Mouse (Mus musculus) adrenal gland, adult 2 months (tissue): ENCODE results near the gene Dhx37. TPM values are rescaled to one million over a fixed set of nuclear protein-coding genes. Genes with fewer than 3 reads are reported as not detected.

Experiments used
- microRNA-seq, 2 experiments: library from miRNA; unstranded; fragments of <30 nt; microRNA quantifications; one replicate each; pipeline ENCODE4 v1.2.0; 2021
- polyA plus RNA-seq: library from polyadenylated mRNA; depleted of rRNA; stranded (reverse); fragments of >200 nt; gene quantifications from 2 replicates; pipeline ENCODE4 v1.2.3, GENCODE M21; 2012; rRNA removed
- total RNA-seq, 2 experiments: library from RNA; stranded (reverse); gene quantifications; 2 replicates each; pipeline ENCODE4 v1.2.3; 2021

Gene Dhx37
- total and polyA plus RNA-seq, 3 experiments: 19.2 to 53.9 (median 19.6) TPM

Small RNA genes within 50 kb of the gene (microRNA-seq; reads per million reads assigned to microRNA genes)
- gene Gm27551: 0 reads per million in 2 experiments

Other genes starting within 250 kb of the Dhx37 start
- gene Scarb1, start 93.0 kb downstream of the Dhx37 start, total RNA-seq: 1,000 to 10,000 TPM; 2,436 to 2,553 TPM
- 2,348 and 2,822 TPM in 2 replicates for gene Scarb1, start 93.0 kb downstream of the Dhx37 start, polyA plus RNA-seq
- under 1 TPM; 0.23 to 0.24 TPM for gene Gm10382, start 44.8 kb downstream of the Dhx37 start, total RNA-seq
- 0.26 and 0.50 TPM in 2 replicates for gene Gm10382, start 44.8 kb downstream of the Dhx37 start, polyA plus RNA-seq
- 1,000 to 10,000 TPM; 1,333 to 2,925 TPM for gene Ubc, start 43.9 kb downstream of the Dhx37 start, total RNA-seq
- gene Ubc, start 43.9 kb downstream of the Dhx37 start, polyA plus RNA-seq: 634 and 889 TPM in 2 replicates
- gene Bri3bp, start 7.4 kb upstream of the Dhx37 start, total RNA-seq: 10 to 100 TPM; 25.3 to 28.7 TPM
- gene Bri3bp, start 7.4 kb upstream of the Dhx37 start, polyA plus RNA-seq: 11.0 and 22.1 TPM in 2 replicates
- 100 to 1,000 TPM in 1 of 2 experiments, 10 to 100 TPM in 1; 89.4 to 106 TPM for gene Aacs, start 41.7 kb upstream of the Dhx37 start, total RNA-seq
- 199 and 221 TPM in 2 replicates for gene Aacs, start 41.7 kb upstream of the Dhx37 start, polyA plus RNA-seq
- 1 to 10 TPM; 1.5 to 1.7 TPM for gene Tmem132b, start 97.7 kb upstream of the Dhx37 start, total RNA-seq
- 0.26 and 1.8 TPM in 2 replicates for gene Tmem132b, start 97.7 kb upstream of the Dhx37 start, polyA plus RNA-seq